Mouse (Mus musculus) gastrocnemius, adult 2 months (tissue): ENCODE data around the gene Sardh. TPM values are rescaled to one million over a fixed set of nuclear protein-coding genes. Genes with fewer than 3 reads are reported as not detected.
A peak's percentile ranks its signal among the peaks of the same experiment; 100 is the strongest.

ENCODE experiments used
- DNase-seq: peaks from one replicate; pipeline ENCODE4 v3.0.0; 2022
- H3K27ac ChIP-seq: fragments of 200-600 bp; 2 replicates; pipeline ENCODE4 v1.8.1; 2022; ENCODE audit warnings: mild to moderate bottlenecking
- H3K4me3 ChIP-seq: fragments of 200-600 bp; 2 replicates; pipeline ENCODE4 v1.8.1; 2022; ENCODE audit warnings: mild to moderate bottlenecking, moderate library complexity
- CTCF ChIP-seq: fragments of 200-600 bp; IDR thresholded peaks from 2 replicates; pipeline ENCODE4 v1.8.1; 2022; ENCODE audit warnings: antibody characterized with exemption, mild to moderate bottlenecking, moderate library complexity
- intact Hi-C: fragments of 180-260 bp; cut with DNase I; formaldehyde crosslinking; loops from one replicate; pipeline ENCODE4 v1.15.1; 2025
- total RNA-seq, 2 experiments: library from RNA; stranded (reverse); gene quantifications; 2 replicates each; pipeline ENCODE4 v1.2.3; 2021

Gene Sardh
- total RNA-seq, 2 experiments from 2014 or later = 0.84 to 1.2 TPM

DNA sequence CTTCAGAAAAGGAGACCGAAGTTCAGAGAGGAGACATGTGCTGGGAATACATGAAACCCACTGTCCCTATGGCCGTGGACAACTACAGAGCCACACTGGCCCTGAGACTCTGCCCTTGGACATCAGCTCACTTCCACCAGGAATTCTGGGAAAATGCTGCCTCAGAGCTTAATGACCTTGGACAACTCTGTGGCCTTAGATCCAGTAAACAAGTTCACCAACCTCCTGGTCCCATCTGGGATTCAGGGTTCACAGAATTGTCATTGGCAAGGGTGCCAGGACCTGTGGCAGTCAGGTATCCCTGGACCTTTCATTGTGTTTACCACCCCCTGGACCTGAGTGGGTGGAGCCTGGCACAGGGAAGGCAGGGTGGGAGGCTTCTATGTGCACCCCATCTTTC, 32.6 kb downstream of the Sardh start:
- no peak for DNase-seq
- no peak overlapping the region for H3K27ac ChIP-seq
- no peak for TF ChIP-seq CTCF
- no peak overlapping the region for H3K4me3 ChIP-seq
- intact Hi-C loops = no loop called here

DNA sequence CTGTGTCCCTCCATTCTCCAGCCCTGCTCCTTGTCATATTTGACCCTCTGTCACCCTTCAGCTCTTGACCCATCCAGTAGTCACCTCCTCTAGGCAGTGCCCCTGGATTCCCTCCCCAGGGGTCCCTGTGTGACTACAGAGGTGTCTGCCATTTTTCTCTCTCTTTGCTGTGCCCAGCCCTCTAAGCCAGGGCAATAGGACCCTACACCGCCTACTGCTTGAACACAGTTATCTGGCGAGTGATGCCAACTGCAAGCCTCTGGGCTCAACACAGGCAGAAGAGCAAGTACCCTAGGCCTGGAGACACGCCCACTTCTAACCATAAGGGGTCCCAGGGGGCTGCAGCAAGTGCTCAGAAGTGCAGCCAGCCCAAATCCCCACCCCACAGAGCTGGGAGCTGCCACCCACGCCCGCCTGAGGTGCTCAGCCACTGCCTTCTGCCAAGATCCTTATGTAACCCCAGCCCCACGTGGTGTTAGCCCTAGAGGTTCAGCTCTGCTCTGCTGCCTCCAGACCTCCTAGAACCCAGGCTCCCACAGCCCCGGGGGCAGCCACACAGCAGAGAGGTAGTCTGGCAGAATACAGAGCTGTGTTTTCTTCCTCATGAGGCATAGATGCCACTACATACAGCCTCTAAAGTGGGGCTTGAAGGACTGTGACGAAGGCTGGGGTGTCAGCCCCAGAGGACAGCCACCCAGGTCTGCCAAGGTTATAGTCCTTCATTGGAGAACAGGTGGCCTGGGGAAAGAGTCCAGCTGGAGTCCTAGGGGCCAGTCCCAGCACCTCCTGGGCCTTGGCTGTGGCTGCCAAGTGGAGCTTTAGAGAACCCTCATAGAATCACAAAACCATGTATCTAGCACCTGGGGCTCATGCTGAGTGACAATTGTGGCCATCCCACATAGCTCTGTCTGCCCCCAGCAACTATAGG, 35.9 kb downstream of the Sardh start:
- DNase-seq = peak; percentile 78
- Histone ChIP-seq H3K27ac (peak overlapping the region; percentile 82), H3K4me3 (no peak overlapping the region)
- TF ChIP-seq CTCF = no peak; the same call in 1 of the 2 replicates
- intact Hi-C loops = no loop called here

DNA sequence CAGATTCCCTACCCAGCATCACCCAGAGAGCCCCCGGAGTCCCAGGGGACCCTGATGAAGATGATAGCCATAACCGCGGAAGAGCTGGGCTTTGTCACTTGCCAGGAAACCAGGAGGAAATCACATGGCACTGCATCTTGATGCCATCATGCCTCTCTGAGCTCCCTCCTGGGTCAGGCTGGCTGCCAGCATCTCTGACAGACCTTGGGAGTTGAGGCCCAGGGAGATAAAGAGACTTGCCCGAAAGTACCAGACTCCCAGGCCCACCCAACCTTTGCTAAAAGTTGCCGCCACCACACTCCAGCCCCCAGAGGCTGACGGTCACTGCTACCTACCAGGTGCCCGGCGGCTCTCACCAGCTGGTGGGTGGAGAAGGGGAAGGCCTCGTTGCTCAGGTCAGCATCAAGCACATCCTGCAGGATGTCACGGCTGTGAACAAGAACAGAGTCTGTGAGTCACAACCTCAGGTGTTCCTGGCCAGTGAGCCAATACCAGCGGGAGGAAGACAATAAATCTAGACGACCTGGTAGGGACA, 37.4 kb downstream of the Sardh start:
- H3K27ac ChIP-seq = no peak overlapping the region
- no peak overlapping the region for H3K4me3 ChIP-seq
- intact Hi-C loops = no loop called here
- TF ChIP-seq CTCF = no peak
- no peak for DNase-seq

DNA sequence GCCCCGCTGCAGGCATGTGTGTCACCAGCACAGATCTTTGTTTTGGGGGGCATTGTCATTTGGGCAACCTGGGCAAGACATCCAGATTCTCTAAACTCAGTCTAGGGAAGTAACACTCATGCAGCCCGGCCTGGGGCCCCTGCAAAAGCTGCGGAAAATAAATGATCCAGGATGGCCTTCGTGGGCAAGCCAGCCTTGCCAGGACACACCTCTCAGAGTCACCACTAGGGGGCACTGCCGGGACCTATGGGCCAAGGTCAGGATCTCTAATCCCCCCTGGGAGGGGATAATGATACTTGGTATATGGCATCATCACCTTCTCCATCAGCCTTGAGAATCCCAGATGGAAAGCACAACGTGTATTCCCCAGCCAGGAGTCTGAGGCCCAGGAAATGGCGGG, 37.9 kb downstream of the Sardh start:
- peak; percentile 73 for TF ChIP-seq CTCF
- Histone ChIP-seq H3K4me3 (no peak overlapping the region), H3K27ac (no peak overlapping the region)
- intact Hi-C loops = no loop called here
- DNase-seq = peak; percentile 63

DNA sequence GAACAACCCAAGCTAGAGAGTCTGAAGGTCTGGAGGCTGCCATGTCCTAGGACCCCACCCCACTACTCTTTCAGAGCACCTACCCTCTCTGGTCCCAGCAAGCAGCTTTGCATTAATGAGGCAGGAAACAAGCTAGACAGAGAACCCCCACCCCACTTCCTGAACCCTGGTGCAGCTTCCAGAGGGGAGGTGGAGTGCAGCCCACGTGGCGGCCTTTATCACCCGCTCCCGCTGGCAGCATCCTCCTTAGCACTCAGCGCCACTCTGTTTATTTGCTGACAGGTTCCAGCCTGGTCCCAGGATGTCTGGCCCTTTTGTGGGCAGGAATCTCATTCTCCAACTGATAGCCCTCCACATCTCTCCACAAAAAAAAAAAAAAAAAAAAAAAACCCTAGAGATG, 38.3 kb downstream of the Sardh start:
- intact Hi-C loops = loop anchor here (5.0 kb wide), 1 partner anchor 123 kb away; no protein-coding TSS in a partner anchor
- peak overlapping the region; percentile 63 for H3K27ac ChIP-seq
- TF ChIP-seq CTCF = no peak
- DNase-seq = no peak
- no peak overlapping the region for H3K4me3 ChIP-seq

DNA sequence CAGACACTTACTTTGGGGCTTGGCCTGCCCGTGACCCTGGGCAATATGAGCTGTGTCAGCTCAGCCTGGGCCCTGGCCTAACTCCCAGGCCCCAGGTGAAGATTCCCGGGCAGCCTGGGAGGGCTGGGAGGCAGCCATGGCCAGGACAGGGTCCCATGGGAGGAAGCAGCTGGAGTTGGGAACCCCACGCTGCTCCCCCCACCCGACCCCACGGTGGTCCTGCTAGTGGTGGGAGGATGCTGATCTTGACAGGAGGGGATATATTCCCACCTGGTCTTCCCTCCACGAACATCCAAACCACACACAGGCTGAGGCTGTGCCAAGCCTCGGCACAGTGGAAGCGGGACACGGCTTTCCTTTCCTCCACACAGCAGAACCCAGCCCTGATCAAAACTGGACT, 38.8 kb downstream of the Sardh start:
- no peak for TF ChIP-seq CTCF
- peak; percentile 67 for DNase-seq
- H3K4me3 ChIP-seq = no peak overlapping the region
- H3K27ac ChIP-seq = peak overlapping the region; percentile 63
- intact Hi-C loops = loop anchor here (5.0 kb wide), 1 partner anchor 122 kb away; no protein-coding TSS in a partner anchor

DNA sequence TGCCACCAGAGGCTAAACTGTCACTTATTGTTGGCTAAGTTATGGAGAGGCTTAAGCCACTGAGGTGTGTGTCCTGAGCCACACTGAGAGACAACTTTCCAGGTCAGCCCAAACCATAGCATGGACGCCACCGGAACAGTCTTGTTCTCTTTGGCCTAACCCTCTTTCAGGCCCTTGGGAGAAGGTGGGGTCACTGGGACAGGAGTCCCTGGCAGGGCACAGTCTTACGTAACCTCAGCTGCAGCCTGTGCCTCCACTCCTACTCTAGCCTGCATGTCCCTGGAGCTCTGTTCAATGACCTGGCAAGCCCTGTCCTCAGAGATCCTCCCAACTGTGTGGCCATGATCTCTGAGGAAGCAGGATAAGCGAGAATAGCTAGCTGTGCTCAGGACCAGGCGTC, 41.0 kb downstream of the Sardh start:
- no peak for TF ChIP-seq CTCF

DNA sequence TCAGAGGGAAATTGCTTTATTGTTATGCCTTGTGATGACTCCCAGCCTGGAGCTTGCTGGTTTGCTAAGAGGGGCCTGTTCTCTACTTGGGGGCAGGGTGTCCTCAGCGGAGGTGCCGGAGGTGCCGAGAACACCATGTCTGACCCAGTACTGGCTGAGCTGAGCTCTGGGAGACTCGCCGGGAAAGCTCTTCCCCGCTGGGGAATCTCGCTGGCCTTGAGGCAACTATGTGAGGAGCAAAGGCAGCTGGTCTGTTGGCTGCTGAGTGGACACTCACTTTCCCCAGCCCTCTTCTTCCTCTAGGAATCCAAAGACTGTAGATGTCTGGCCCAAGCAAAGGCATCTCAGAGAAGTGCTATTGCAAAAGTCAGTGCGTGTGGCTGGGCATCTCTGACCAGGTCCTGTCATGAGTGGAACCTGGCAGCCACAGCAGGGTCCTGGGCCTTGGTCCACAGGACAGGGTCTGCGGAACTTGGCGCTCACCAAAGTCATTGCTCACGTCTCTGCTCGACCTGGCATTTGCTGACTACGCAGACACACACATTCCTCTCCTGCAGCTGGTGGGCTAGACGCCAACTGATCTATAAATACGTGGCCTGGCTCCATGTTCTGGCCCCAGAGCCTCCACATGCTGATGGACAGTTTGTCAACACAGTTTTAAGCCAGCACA, 41.9 kb downstream of the Sardh start:
- peak overlapping the region; percentile 84 for H3K27ac ChIP-seq
- H3K4me3 ChIP-seq = peak overlapping the region; percentile 21; the same call in 1 of the 2 replicates
- intact Hi-C loops = loop anchor here (5.0 kb wide), 1 partner anchor 119 kb away; no protein-coding TSS in a partner anchor
- no peak for TF ChIP-seq CTCF
- DNase-seq = peak; percentile 87

More for the DNA sequence above, 41.0 kb downstream of the Sardh start:
- Histone ChIP-seq H3K27ac (peak overlapping the region; percentile 84), H3K4me3 (no peak overlapping the region)
- intact Hi-C loops = loop anchor here (5.0 kb wide), 1 partner anchor 120 kb away; no protein-coding TSS in a partner anchor
- peak; percentile 79 for DNase-seq

DNA sequence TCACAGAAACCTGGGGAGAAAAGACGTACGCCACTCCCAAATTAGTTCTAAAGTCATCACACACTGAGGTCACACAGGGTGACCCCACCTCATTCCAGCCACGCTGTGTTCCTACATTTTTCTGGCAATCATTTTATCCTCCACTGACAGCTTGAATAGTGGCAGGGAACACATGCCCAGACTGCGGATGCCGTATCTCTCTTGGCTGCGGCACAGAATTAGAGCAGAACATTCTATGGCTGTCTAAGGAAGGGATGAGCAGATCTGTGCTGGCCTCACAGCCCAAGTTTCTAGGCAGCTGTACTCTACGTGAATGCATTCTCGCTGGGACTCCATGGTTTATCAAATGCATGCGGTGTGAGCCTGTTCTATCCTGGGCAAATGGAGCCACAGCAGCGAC, 42.5 kb downstream of the Sardh start:
- intact Hi-C loops = loop anchor here (5.0 kb wide), 1 partner anchor 118 kb away; no protein-coding TSS in a partner anchor
- Histone ChIP-seq H3K27ac (peak overlapping the region; percentile 84), H3K4me3 (peak overlapping the region; percentile 21; the same call in 1 of the 2 replicates)
- DNase-seq = peak; percentile 44
- no peak for TF ChIP-seq CTCF

DNA sequence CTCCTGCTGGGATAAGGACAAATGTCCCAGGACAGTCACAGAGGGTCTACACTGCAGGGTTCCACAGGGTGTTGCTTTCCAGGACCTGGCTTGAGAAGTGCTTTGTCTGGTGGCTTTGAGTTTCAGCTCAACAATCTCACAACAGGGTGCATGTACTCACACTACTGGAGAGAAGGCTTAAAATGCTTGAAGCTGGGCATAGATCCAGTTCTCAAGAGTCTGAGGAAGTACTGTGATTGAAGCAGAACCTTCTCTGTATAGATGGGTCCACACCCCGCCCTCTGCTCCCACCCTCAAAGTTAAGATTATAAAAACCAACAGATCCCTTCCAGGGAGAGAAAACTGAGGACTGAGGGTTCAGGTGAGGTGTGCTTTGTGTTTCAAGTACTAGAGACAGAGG, 47.6 kb downstream of the Sardh start:
- no peak overlapping the region for H3K27ac ChIP-seq
- intact Hi-C loops = no loop called here
- no peak overlapping the region for H3K4me3 ChIP-seq
- no peak for DNase-seq
- TF ChIP-seq CTCF = no peak

DNA sequence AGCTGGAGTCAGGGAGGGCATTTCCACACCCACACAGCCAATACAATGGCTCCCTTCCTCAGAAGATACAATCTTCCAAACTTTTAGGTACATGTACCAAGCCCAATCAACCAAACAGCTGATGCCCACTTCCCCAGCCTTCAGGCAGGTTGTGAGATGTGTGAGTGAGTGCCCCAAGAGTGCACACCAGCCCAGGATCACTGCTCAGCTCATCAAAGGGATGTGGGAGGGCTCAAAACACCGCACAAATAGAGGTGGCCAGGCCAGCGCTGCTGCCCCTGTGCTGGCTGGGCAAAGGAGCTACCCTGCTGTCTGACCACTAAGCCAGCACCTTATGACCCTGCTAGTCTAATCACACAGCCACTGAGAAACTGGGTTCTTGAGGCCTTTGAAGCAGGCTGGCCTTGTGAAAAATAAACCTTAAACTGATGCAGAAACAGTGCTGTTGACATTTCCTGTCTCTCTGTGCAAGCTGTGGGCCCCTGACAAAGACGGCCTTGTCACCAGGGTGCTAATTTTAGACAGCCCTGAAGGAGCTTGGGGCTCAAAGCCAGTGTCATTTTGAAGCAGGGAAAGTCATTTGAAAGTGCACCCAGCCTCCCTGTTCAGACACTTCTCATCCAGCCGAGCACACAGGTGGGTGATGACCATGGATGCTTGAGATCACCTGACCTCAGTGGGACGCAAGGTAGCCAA, 49.4 kb downstream of the Sardh start:
- H3K27ac ChIP-seq = peak overlapping the region; percentile 48
- no peak overlapping the region for H3K4me3 ChIP-seq
- DNase-seq = no peak
- TF ChIP-seq CTCF = no peak
- intact Hi-C loops = no loop called here

DNA sequence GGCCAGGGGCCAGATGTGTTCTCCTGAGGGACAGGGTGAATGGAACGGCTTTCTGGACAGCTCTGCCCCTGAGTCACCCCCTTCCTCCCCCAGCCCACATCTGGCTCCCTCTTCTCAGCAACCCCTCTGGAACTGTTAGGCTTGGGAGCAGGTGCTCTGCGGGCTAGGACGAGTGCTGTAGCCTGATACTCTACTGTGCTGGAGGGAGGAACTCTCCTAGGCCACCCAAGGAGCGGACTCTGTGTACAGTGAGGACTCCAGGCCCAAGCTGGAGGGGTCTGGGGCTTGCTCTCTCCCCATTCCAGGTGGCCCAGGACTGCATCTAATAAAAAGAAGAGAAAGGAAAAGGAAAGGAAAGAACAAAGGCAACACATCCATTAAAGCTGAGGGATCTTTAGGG, 58.1 kb downstream of the Sardh start:
- intact Hi-C loops = no loop called here
- no peak overlapping the region for H3K4me3 ChIP-seq
- no peak overlapping the region for H3K27ac ChIP-seq
- no peak for DNase-seq
- TF ChIP-seq CTCF = no peak
